Mouse (Mus musculus): ENCODE data around the gene Minos1. TPM values are rescaled to one million over a fixed set of nuclear protein-coding genes. Genes with fewer than 3 reads are reported as not detected.

Gene Minos1
- total RNA-seq, 2 experiments from 2014 or later, result 186 to 613 TPM

DNA sequence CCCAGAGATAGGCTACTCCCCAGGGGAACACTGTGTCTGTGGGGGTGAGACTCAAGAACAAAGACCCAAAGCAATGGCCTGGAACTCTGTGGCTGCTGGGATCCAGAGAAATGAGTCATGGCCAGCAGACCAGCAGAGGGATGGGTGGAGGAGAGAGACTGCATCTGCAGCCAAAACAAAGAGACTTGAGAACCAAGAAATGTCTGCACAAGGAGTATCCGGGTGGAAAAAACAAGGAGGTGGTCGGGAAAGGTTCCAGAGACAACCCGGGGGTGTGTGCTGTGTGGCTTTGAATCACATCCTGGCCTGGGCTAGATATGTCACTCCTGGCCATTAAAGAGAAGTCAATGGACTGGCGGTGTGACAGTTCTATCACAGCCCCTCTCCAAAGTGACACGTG, 15.8 kb upstream of the Minos1 start:
- no peak for ATAC-seq (replicated peaks; ENCODE audit: poor library complexity, severe bottlenecking)

DNA sequence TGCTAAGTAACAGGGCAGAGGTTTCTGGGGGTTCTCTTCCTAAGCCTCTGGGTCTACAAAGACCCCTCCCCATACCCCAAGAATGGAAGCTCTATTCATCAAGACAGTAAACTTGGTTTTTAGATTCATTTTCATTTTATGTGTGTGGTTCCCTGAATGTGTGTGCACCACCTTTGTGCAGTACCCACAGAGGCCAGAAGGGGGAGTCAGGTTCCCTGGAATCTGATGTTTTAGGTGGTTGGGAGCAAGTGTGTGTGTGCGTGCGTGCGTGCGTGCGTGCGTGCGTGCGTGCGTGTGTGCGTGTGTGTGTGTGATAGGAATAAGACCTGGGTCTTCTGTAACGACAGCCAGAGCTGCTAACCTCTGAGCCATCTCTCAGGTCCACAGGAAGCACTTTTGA, 14.2 kb upstream of the Minos1 start:
- ATAC-seq (replicated peaks; ENCODE audit: poor library complexity, severe bottlenecking), result peak; percentile 42

DNA sequence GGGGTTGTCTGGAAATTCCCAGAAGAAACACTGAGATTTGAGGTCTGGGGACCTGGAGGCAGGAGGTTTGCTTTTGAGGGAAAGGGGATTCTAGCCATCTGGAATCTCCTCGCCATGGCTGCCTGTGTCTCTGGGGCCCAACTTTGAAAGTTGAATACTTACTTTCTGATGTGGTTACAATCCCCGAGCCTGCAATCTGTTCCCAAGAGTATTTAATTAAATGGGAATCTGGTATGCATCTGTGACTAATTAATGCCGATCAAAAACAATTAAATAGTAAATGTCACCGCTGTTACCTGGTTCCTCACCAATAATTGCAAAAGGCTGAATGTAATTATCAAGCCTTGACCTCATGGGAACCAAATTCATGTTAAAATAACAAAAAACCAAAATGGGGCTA, 13.7 kb upstream of the Minos1 start:
- ATAC-seq (replicated peaks; ENCODE audit: poor library complexity, severe bottlenecking), result no peak

DNA sequence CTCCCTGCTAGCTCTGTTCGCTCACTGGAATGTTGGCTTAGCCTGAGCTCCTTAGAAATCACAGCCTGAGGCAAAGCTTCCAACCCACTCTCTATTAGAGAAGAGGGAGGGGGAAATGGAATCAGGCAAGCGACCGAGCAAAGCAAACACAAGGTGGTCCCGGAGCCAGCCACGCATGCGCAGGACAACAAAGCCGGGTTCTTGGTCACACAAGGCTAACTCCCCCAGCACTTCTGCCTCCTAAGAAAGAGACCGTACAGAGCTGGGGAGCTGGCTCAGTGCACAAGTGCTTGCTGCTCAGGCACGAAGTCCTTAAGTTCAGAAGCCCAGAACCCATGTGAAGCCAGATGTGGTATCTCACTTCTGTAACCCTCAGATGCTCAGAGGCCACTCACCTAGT, 12.1 kb upstream of the Minos1 start:
- ATAC-seq (replicated peaks; ENCODE audit: poor library complexity, severe bottlenecking), result no peak

DNA sequence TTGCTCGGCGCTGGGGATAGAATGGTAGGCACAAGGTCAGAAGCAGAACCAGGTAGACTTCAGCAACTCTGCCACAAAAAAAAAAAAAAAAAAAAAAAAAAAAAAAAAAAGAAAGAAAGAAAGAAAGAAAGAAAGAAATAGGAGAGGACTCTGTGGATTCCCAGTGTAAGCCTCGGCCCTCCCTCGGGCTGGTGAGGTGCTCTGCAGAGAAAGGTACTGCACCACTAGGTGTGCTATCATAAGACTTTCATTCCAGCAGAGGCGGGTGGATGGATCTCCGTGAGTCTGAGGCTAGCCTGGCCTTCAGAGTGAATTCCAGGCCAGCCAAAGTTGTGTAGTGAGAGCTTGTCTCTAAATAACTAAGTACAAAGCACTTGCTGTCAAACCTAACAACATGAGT, 10.9 kb upstream of the Minos1 start:
- ATAC-seq (replicated peaks; ENCODE audit: poor library complexity, severe bottlenecking), result no peak

DNA sequence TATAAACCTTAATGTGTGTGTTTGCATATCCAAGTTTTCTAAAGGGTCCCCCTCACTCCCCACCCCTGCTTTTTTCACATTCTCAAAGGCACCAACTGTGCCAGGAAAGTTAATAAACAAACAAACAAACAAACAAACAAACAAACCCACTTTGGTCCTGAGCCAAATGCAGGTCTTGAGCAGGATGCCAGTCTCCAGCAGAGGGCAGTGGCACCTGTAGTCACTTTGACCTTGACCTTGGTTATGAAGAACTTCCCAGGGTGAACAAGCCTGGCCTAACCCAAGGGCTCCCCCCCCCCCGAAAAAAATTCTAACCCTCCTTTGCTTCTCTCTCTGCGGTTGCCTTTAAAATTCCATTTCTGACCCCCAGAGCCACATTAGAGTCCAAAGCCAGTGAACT, 9.4 kb upstream of the Minos1 start:
- no peak for ATAC-seq (replicated peaks; ENCODE audit: poor library complexity, severe bottlenecking)

DNA sequence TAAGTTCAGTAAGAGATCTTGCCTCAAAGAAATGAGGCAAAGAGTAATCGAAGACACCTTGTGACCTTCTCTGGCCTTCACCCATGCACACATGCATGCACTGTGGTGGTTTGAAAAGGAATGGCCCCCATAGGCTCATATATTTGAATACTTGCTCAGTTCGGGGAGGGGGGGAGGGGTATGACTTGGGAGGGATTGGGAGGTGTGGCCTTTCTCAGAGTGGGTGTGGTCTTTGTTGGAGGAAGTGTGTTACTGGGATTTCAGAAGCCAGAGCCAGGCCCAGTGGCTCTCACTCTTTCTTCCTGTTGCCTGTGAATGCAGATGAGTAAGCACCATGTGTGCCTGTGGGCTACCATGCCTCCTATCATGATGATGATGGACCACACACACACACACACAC, 5.1 kb upstream of the Minos1 start:
- no peak for ATAC-seq (replicated peaks; ENCODE audit: poor library complexity, severe bottlenecking)

DNA sequence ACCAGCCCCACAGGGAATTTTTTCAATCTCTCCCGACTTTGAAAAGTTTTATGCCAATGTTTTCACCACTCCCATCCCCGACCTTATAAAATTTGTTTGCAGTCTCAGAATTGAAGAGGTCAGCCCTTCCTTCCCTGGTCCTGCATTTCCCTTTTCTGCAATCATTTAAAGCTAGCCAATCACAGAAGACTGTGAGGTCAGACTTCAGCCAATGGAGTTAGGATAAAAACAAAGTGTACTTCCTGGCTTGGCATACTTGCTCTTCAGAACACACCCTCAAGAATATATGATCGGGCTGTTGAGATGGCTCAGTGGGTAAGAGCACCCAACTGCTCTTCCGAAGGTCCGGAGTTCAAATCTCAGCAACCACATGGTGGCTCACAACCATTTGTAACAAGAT, 2.2 kb upstream of the Minos1 start:
- no peak for ATAC-seq (replicated peaks; ENCODE audit: poor library complexity, severe bottlenecking)

DNA sequence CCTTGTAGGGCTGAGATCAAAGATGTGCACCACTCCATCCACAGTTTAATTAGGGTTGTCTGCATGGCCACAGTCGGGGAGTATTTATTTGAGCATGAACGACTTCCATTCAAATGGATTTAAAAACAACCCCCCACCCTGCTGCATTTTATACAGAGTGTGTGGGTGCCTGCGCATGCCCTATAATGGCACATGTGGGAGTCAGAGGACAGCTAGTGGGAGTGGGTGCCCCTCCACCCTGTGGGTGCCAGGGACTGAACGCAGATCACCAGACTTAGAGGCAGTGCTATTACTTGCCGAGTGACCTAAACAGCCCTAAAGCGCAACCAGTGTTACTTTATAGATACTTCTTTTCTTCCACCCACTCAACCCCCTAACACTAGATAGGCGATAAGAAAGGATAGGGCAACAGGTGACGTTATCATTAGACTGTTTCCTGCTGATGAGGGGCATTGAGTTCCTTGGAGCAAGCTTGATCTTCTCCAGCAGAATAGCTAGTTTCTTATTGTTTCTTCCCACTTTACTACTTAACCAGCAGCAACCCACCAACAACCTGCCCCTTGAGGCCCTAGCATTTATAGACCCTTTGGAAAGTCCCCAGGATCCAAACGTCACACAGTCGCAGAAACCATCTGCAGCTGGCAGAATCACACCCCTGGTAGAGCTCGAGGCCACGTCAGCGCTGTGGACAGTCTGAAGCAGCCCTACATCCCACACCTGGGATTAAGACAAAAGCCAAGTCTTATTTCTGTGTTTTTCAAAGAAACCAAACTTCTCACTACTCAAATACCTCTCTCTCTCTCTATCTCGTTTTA, 1.2 kb upstream of the Minos1 start:
- no peak for ATAC-seq (replicated peaks; ENCODE audit: poor library complexity, severe bottlenecking)

DNA sequence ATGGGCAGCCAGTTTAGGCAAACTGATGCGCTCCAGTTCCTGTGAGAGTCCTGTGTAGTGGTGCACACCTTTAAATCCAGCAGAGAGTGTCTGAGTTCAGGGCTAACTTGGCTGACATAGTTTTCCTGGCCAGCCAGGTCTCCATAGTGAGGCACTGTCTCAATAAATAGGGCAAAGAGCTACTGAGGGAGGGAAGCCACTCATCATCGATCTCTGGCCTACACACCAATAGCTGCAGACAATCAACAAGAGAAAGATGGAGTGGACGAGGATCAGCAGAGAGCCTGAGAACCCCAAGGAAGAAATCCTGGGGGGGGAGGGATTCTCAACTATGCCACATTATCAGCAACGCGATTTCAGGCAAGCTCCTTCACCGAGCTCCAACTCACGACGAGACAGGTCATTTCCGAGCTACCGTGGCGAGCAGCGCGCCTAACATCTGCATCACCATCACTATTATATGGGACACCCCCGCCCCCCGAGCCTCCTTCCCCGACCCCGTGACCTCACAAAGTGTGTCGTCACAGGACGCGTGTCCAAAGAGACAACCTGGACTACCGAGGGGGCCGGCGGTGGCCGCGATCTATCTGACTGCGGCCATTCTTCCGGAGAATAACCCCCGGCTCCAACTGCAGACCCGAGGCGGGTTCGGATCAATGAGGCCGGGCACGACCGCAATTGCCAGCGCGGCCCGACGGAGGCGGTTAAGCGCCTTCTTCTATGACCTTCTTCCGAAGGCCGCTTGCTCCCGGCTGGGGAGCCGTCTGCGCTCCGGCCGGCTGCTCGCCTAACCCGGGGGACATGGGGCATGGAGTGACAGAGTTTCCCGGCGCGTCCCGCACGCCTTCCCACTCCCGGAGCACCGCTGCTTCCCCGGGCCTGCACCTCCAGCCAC, 860 bp downstream of the Minos1 start:
- ATAC-seq (replicated peaks; ENCODE audit: poor library complexity, severe bottlenecking), result peak; percentile 60

DNA sequence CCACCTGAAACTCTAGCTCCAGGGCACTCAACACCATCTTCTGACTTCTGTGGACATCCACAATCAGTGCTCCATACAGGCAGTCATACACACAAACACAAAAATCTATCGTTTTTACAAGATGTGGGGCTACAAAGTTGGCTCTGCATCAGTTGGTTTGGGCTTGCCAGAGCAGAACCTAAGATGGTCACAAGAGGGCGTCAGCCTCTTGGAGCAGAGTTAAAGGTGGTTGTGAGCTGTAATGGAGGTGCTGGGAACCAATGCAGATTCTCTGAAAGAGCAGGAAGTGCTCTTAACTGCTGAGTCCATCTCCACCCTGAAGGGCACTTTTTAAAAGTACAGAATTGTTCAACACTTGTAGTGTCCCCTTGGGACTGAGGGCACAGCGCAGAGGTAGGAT, 4.4 kb downstream of the Minos1 start:
- no peak for ATAC-seq (replicated peaks; ENCODE audit: poor library complexity, severe bottlenecking)

DNA sequence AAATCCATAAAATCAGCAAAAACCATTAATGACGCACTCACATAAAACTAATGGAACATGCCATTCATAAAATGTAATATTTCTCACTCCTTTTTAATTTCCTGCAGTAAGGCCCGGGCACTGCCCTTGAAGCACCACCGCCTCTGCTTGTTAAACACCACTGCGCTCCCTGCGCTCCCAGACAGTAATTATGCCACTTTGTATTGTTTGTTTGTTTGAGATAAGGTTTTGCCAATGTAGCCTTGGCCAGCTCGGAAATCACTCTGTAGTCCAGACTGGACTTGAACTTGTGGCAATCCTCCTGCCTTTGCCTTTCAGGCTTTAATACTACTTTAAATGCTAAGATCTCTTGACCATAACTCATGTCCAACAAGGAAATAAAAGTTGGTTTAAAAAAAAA, 6.0 kb downstream of the Minos1 start:
- no peak for ATAC-seq (replicated peaks; ENCODE audit: poor library complexity, severe bottlenecking)

DNA sequence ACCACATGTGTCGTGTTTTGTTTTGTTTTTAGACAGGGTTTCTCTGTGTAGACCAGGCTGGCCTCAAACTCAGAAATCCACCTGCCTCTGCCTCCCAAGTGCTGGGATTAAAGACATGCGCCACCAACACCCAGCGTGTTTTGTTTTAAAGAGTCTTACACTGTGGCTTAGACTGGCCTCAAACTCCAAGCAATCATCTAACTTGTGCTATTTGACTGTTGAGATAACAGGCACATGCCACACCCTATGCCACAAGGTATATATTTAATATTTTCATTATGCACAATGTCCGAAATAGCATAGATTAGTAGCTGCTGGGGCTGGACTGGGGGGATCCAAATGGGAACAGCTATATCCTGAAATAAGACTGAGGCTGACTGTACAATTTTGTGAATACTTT, 8.4 kb downstream of the Minos1 start:
- no peak for ATAC-seq (replicated peaks; ENCODE audit: poor library complexity, severe bottlenecking)

DNA sequence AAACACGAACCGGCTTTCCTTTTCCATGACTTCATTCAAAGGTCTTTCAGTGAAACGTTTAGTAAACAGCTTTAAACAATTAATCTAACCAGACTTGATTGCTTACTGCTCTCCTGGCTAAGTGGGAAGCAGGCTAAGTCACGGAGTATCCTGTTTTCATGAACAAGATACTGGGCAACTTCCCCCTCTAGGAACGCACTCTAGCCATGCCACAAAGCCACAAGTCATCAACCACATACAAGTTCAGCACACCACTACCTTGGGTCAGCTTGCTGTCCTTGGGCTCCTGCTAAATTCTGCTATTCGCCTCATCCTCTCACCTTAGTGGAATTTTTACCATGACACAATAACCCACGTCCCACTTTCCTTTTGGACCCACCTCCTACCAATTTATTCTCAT, 9.9 kb downstream of the Minos1 start:
- peak; percentile 76 for ATAC-seq (replicated peaks; ENCODE audit: poor library complexity, severe bottlenecking)

DNA sequence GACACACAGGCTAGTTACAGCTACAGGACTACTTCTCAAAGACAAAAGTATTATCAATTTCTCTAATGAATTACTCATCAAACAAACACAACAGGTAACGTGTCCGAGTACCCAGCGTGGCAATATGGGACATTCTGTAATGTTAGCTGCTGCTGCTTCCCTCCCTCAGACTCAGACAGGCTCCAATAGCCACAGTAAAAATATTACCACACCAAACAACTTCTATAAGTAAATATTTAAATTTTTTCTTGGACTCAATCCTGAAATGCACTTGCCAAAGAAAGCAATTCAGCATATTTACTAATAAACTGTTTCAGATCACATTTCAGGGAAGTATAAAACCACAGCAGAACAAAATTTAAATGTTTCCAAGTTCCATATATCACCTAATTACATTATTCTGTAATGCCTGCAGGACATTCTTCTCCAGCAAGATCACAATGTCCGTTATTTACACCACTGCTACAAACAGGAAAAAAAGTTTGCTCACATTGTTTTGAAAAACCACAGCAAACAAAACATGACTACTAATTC, 10.6 kb downstream of the Minos1 start:
- ATAC-seq (replicated peaks; ENCODE audit: poor library complexity, severe bottlenecking), result no peak

DNA sequence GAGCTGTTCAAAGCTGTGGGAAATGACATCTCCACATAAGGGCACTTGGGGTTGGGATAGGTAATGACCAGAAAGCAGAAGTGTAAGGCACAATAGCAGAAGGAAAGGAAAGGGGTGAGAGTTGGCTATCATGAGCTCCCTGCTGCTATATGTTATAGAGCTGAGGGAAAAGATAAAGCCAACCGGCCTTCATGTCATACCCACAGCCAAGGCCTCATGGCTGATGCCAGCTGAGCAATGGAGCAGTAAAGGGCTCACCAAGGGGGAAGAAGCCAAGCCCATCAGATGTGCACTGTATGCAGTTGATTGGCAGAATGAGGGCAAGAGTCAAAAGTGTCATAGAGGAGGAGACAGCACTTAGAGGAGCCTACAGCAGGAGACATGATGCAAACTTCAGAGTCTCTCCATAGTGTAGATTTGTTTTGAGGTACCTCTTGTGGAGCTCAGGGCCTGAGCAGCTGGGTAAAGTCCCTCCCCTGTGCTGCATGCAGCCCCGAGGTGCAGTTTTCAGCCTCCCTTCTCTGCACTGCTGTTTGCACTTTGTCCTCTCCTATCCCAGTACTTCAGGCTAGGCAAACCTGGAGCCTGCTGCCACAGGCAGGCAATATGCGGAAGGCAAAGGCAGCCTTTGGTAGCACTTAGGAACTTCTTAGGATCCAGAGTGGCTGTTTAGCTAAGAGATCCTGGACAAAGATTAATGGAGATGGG, 14.4 kb downstream of the Minos1 start:
- ATAC-seq (replicated peaks; ENCODE audit: poor library complexity, severe bottlenecking), result peak; percentile 51

DNA sequence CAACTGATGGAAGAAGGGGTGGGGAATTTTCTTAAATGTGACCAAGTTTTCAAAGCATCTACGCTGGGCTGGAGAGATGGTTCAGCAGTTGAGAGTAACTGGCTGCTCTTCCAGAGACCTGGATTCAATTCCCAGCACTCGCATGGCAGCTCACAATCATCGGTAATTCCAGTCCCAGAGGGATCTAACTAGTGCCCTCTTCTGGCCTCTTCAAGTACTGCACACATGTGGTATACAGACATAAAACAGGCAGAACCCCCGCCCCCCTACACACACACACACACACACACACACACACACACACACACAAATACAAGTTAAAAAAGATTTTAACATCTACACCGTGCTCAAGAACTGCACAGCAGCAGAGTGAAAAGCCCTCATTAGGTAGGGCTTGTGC, 15.2 kb downstream of the Minos1 start:
- ATAC-seq (replicated peaks; ENCODE audit: poor library complexity, severe bottlenecking), result peak; percentile 36; the same call in 1 of the 2 replicates

DNA sequence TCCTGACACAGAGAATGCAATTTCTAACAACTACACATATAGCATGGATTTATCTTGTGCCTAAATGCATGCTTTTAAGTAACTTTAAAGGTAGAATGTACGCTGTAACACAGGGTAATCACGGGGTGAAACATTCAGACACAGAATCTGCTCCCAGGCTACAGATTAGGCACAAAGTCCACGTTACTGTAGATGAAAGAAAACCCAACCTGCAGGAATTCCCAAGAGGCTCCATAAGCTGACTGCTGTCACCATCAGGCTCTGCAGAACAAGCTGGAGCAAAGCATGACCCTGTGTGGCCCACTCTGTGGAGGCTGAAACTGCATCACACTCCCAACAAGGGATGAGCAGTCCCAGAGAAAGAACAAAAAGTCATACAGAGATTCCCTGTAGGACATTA, 18.4 kb downstream of the Minos1 start:
- ATAC-seq (replicated peaks; ENCODE audit: poor library complexity, severe bottlenecking), result no peak

DNA sequence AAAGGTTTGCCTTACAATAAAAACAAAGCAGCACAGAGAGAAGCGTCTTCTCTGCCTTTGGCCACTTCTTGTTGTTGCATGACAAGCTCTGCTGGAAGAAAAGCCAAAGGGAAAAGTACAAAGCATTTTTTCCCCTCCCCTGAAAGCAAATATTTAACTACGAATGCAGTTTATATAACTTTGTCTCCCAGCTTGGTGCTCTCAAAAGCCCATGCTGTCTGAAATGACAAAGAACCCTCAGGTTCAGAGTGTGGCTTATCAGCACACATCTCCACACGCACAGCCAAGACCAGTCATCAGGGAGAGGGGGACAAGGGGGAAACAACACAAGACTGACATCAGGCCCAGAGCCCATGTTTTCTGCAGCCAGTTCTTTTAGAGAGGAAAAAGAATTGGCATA, 19.5 kb downstream of the Minos1 start:
- no peak for ATAC-seq (replicated peaks; ENCODE audit: poor library complexity, severe bottlenecking)

DNA sequence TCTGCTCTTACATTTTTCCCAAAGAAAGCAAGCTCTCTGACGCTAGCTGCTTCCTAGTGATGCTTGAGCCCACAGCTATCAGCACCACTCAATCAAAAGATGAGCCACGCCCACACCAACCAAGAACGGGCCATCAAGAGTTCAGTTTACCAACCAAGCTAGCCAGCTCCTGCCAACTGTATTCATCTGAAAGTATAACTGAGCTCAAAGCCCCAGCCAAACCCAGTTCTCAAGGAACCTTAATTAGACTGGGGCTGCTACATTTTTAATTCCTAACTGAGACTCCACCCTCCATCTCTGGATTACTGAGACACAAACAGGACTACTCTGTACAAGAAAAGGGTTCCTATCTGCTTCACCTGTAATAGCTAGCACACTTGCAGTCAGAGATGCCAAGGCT, 20.1 kb downstream of the Minos1 start:
- no peak for ATAC-seq (replicated peaks; ENCODE audit: poor library complexity, severe bottlenecking)

DNA sequence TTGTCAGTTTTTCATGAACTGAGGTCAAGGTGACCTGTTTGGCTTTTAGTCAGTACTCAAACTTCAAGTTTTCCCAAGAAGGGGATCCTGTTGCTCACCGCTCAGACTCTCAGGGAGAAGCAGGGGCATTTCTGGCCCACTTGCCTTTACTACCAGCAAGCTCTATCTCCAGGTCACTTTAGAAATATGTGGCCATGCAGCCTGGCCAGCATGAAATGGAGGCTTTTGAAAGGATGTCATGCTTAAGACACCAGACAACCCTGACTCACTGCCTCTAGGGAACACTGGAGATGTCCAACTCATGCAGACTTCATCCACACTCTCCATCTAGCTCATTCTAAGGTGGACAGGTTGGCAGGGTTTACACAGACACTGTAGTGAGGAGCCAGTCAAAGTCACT, 25.5 kb downstream of the Minos1 start:
- no peak for ATAC-seq (replicated peaks; ENCODE audit: poor library complexity, severe bottlenecking)
